Mouse (Mus musculus) stomach, postnatal 0 days (tissue): ENCODE data around the gene Mtmr3.

Experiments
- CTCF ChIP-seq: IDR thresholded peaks from 2 replicates; pipeline ENCODE4 v1.5.1; 2016; ENCODE audit warnings: antibody characterized with exemption, low read depth, mild to moderate bottlenecking, moderate library complexity
- EP300 ChIP-seq: optimal IDR thresholded peaks from 2 replicates; pipeline ENCODE3; 2016; ENCODE audit warnings: antibody characterized with exemption

- TF ChIP-seq CTCF = no peak
- TF ChIP-seq EP300 = peak; percentile 44
Observed at GRCm38 (mm10) chr11:4606541-4606940, 11.9 kb upstream of the Mtmr3 start.
